Mouse (Mus musculus) urinary bladder, postnatal 36 days (tissue): ENCODE results near the gene Phykpl.
A peak's percentile ranks its signal among the peaks of the same experiment; 100 is the strongest.
"Not testable (repeated sequence)": the region's sequence is repeated elsewhere in the genome, so short reads cannot be mapped to it uniquely, and the experiment has no call there.

ENCODE experiments used
- DNase-seq, 2 experiments: peaks; one replicate each; pipeline ENCODE4 v3.0.0; 2022; ENCODE audit warnings: low spot score in 2 of 2, mixed read lengths in 1 of 2

Phykpl gene

GRCm38 (mm10) chr11:51586411-51586810 lies 1.9 kb downstream of the Phykpl start:
- DNase-seq, result no peak

GRCm38 (mm10) chr11:51587059-51587458 lies 2.5 kb downstream of the Phykpl start:
- DNase-seq, result no peak

DNA sequence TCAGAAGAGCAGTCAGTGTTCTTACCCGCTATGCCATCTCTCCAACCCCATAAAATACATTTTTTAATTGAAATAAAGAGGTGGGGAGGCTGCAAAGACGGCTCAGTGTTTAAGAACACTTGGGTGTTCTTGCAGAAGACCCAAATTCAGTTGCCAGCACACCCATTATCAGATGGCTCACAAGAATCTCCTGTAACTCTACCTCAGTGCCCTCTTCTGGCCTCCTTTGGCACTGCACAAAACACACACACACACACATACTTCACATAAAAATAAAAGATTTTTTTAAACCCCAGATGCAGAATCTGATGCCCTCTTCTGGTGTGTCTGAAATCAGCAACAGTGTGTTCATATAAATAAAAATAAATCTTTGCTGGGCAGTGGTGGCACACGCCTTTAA lies 4.3 kb downstream of the Phykpl start:
- DNase-seq, result no peak

DNA sequence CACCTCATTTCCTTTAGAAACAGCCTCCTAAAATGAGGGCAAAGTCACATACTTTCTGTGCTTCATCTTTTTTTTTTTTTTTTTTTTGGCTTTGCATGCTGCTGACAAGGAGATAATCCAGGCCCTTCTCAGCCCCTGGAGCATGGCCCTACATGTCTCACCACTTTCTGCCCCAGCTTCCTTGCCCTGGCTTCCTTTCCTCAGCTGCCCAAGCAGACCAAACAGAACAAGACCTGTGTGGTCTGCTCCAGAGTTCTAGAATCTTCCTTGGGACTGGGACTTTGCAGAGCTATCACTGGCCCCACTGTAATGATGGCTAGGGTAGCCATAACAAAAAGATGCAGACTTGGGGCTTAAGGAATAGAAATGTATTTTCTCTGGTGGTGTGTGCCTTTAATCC lies 5.4 kb downstream of the Phykpl start:
- no peak for DNase-seq

- DNase-seq, result no peak
Measured at GRCm38 (mm10) chr11:51591168-51591567, 6.6 kb downstream of the Phykpl start.

DNA sequence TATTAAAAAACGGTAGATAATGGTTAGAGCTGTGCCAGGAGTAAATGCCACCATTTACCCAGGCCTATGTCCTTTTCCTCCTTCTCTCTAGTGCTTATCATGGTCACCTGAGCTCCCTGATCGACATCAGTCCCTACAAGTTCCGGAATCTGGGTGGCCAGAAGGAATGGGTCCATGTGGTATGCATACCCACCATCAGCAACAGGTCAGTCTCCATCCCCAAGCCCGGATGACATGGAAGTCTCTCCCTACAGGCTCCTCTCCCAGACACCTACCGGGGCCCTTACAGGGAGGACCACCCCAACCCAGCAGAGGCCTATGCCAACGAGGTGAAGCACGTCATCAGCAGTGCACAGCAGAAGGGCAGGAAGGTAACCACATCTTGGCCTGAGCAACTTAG lies 7.4 kb downstream of the Phykpl start:
- no peak for DNase-seq

DNA sequence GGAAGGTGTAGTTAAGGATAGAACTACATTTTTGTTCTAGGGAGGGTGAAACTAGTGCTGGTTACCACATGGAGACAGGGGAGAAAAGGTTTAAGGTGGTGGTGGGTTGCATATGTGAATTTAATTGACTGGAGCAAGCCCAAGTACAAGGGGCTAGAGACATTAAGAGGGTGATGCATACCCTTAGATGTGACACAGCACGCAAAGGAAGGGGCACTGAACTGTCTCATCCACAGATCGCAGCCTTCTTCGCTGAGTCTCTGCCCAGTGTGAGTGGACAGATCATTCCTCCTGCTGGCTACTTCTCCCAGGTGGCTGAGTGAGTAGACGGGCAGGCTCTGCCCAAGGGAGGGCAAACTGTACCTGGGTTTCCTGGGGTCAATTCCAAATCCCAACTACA lies 8.8 kb downstream of the Phykpl start:
- DNase-seq, result no peak

DNA sequence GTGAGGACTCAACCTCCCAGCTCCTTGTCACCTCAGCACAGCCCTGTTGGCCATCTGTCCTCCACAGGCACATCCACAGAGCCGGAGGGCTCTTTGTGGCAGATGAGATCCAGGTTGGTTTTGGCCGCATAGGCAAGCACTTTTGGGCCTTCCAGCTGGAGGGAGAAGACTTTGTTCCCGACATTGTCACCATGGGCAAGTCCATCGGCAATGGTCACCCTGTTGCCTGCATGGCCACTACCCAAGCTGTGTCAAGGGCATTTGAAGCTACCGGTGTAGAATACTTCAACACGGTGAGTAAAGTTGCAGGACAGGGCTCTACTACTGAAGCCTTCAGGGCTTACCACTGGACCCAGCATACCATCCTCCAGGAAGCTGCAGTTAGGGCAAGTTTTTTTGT lies 9.3 kb downstream of the Phykpl start:
- DNase-seq, result no peak

- no peak for DNase-seq
Measured at GRCm38 (mm10) chr11:51594715-51595350, 10.3 kb downstream of the Phykpl start.

DNA sequence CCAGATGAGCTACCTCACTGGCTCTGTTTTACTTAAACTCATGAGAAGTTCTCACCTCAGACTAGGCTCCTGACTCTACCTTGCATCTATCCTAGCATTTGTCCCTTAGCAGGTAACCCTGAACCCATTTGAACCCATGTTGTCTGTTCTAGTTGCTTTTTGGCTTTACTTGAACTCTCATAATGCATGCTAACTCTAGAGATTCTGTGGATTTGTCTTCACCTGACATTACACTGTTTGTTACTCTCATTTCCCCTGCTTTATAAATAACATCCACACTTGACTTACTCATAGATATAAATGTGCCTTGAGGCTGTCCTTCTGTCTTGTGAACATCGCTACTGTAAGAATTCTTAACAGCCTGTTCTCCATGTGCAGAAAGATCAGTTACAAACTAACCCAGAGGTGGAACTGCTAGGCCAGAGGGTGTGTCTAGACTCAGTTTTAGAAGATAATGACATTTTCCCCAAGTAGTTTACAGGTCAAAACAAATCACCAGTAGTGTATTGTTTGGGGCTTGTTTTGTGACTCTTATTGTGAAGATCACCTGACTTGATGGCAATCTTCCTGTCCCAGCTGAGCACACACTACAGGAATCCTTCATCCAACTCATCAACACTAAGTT lies 11.0 kb downstream of the Phykpl start:
- DNase-seq, result no peak

- DNase-seq, result no peak
Measured at GRCm38 (mm10) chr11:51597553-51597952, 13.0 kb downstream of the Phykpl start.

DNA sequence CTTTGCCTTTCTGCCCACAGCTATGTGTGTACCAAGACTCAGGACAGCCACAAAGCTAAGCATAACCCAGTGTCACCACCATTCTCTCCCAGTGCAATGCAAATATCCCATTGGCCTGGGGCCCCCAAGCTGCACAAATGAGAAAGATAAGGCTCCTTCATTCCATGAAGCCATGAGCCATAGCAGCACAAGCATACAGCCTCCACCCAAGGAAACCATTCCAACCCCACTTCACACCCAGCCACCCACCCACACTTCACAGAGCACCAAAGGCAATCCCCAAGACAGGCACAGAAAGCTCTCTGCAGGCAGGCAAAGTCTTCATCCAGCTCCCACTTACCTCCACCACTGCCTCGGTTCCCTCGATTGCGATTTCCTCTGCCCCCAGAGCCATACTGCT lies 17.7 kb downstream of the Phykpl start:
- DNase-seq, result no peak

DNA sequence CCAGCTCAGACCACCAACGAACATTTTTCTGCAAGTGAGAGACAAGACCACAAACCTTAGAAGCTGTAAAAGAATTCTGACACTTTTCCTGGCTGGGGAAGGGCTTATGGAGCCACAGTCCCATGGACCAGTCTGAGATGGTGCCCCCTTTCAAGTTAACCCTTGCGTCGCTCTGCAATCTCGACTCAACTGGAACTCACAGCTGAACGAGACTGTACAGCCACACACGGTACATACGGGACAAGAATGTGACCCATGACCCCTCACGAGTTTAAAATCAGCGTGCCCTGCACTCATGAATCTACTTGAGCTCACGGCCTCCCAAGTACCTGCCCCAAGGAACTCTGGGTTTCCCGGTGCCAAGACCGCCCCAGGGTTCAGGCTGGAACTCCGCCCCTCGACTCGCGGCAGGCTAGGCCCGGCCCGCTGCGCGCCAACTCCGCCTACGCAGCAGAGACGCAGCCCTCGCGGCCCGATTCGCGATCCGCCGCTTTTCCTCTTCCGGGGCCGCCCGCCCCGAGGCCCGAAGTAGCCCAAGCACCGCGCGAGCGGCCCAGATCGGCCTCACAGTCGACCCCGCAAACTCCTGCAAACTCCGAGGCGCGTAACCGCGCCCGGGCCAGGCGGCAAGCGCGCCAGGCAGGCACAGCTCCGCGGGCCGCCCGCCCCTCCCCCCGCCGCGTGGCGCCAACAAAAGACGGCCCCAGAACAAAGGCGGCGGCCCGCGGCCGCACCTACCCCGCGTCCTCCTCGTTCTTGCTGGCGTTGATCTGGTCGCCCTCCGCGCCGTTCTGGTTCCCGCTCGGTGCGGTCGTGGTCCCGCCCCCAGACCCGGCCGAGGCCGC lies 21.3 kb downstream of the Phykpl start:
- peak; percentile 86 to 94 for DNase-seq

GRCm38 (mm10) chr11:51606447-51607095 lies 22.0 kb downstream of the Phykpl start, which contains the start of gene Hnrnpab:
TSS of gene Hnrnpab (minus strand) at chr11:51606847.
- peak; percentile 96 to 97 for DNase-seq

GRCm38 (mm10) chr11:51607096-51607738 lies 22.7 kb downstream of the Phykpl start:
- no peak for DNase-seq

GRCm38 (mm10) chr11:51609266-51609909 lies 24.8 kb downstream of the Phykpl start:
- no peak for DNase-seq

DNA sequence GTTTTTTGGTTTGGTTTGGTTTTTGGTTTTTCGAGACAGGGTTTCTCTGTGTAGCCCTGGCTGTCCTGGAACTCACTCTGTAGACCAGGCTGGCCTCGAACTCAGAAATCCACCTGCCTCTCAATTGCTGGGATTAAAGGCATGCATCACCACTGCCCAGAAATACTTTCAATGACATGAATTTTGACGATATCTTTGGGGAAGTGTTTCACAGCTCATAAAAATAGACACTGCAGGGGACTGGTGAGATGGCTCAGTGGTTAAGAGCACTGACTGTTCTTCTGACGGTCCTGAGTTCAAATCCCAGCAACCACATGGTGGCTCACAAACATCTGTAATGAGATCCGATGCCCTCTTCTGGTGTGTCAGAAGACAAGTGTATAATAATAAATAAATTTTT lies 25.4 kb downstream of the Phykpl start:
- DNase-seq, result not testable (repeated sequence)

GRCm38 (mm10) chr11:51614256-51614655 lies 29.7 kb downstream of the Phykpl start:
- no peak for DNase-seq

- DNase-seq, result peak; percentile 32 to 43
Measured at GRCm38 (mm10) chr11:51615129-51615528, 30.6 kb downstream of the Phykpl start.

- DNase-seq, result peak; percentile 72 to 82
Measured at GRCm38 (mm10) chr11:51615601-51616000, 31.0 kb downstream of the Phykpl start.

DNA sequence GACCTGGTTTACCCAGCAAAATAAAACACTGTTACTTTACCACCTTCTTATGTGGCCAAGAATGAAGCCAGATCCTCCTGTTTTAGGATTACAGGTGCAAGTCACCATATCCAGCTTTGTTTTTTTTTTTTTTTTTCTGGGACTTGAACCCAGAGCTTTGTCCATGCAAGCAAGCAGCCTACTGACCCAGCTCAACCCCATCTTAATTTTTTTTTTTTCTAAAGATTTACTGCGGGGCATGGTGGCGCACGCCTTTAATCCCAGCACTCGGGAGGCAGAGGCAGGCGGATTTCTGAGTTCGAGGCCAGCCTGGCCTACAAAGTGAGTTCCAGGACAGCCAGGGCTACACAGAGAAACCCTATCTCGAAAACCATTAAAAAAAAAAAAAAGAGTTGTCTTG lies 31.6 kb downstream of the Phykpl start:
- DNase-seq, result not testable (repeated sequence)
